Mouse (Mus musculus) brown adipose tissue, adult 24 weeks (tissue): ENCODE results near the gene Nsun3. TPM values are rescaled to one million over a fixed set of nuclear protein-coding genes. Genes with fewer than 3 reads are reported as not detected.
A peak's percentile ranks its signal among the peaks of the same experiment; 100 is the strongest.

ENCODE experiments used
- H3K27ac ChIP-seq: fragments of 200-500 bp; replicated peaks from 2 replicates; pipeline ENCODE4 v1.5.1; 2012; ENCODE audit warnings: low read depth, mild to moderate bottlenecking, low read length
- H3K4me1 ChIP-seq: fragments of 200-500 bp; 2 replicates; pipeline ENCODE4 v1.6.1; 2012; ENCODE audit warnings: low read length, mixed read lengths; ENCODE audit not compliant: control insufficient read depth, insufficient read depth, insufficient read length
- H3K4me3 ChIP-seq: fragments of 200-500 bp; 2 replicates; pipeline ENCODE4 v1.5.1; 2012; ENCODE audit warnings: low read depth, mild to moderate bottlenecking, low read length, moderate library complexity; ENCODE audit not compliant: insufficient read depth
- polyA plus RNA-seq: library from polyadenylated mRNA; stranded (reverse); fragments of >200 nt; gene quantifications from 2 replicates; pipeline ENCODE4 v1.2.4, GENCODE M21; 2012; ENCODE audit not compliant: missing spikeins, insufficient read depth, insufficient read length

Nsun3 gene
- 18.5 and 18.7 TPM in 2 replicates for polyA plus RNA-seq

- peak within 1 kb of the TSS; percentile 99 for H3K4me3 ChIP-seq
- H3K4me1 ChIP-seq: peaks cover 2% of the 10 kb centered on the region; the same call in 1 of the 2 replicates
- H3K27ac ChIP-seq: peak within 1 kb of the TSS; percentile 93
Observed at GRCm38 (mm10) chr16:62786621-62787331, at the start of gene Nsun3. Gene Nsun3, minus strand, starts transcription at chr16:62786818.

GRCm38 (mm10) chr16:62834016-62834735, 47.6 kb upstream of the Nsun3 start:
- H3K4me3 ChIP-seq: no peak overlapping the region
- no peaks in the 10 kb centered on the region; the same call in 1 of the 2 replicates for H3K4me1 ChIP-seq
- H3K27ac ChIP-seq: no peak overlapping the region

DNA sequence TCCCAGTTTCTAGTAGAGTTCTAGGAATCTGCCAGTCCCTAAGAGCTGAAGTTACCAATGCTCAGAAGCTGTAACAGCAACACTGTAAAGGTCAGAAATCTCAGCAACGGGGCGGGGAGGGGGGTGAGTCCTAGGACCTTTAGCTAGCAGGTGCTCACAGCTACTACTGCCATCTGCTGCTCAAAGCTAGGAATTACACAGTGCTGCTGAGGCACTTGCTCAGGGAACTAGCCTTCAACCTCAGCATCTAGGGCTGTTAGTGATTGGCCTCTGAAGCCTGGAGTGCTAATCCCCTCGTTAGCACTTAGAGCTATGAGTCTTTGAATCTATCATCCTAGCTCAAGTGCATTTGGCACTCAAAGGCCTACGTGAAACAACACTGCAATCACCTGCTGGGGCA, 45.9 kb upstream of the Nsun3 start:
- no peak overlapping the region for H3K4me3 ChIP-seq
- no peak overlapping the region for H3K27ac ChIP-seq
- H3K4me1 ChIP-seq: no peaks in the 10 kb centered on the region; the same call in 1 of the 2 replicates

DNA sequence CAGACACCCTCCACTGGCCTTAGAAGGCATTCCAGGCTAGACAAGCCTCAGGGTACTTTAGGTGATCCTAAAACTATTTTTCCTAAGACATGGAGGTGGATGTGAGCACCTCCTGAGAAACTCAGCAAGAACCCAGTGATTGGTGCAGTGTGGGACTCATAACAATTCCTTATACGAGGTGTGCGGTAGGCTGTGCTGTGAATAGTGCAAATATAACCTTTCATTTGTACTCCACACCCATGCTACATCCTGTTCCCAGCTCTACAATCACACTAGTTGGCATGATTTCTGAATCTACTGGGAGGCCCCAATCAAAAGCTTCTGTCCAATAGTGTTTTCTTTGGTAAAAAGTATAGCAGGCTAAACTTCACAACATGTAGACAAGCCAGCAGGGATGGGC, 45.4 kb upstream of the Nsun3 start:
- H3K27ac ChIP-seq: no peak overlapping the region
- H3K4me1 ChIP-seq: no peaks in the 10 kb centered on the region; the same call in 1 of the 2 replicates
- H3K4me3 ChIP-seq: no peak overlapping the region

GRCm38 (mm10) chr16:62826156-62827001, 39.8 kb upstream of the Nsun3 start:
- no peak overlapping the region for H3K4me3 ChIP-seq
- H3K27ac ChIP-seq: no peak overlapping the region
- no peaks in the 10 kb centered on the region; the same call in 1 of the 2 replicates for H3K4me1 ChIP-seq

DNA sequence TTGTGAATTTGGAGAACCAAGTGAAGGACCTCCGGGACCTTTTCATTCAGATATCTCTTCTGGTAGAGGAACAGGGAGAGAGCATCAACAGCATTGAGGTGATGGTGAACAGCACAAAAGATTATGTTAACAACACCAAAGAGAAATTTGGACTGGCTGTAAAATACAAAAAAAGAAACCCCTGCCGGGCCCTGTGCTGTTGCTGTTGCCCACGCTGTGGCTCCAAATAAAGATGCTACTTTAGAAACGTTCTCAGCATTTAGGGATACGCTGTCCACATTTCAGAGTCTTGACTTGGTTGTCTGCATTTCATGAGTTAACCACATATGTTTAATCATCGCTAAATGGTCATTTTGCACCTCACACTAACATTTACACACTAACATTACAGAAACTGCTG, 35.9 kb upstream of the Nsun3 start:
- Histone ChIP-seq H3K4me3 (no peak overlapping the region), H3K27ac (no peak overlapping the region), H3K4me1 (no peaks in the 10 kb centered on the region)

- no peaks in the 10 kb centered on the region for H3K4me1 ChIP-seq
- H3K27ac ChIP-seq: no peak within 1 kb of the TSS
- H3K4me3 ChIP-seq: no peak within 1 kb of the TSS
Observed at GRCm38 (mm10) chr16:62814491-62814890, 27.9 kb upstream of the Nsun3 start, which contains the start of gene Stx19. Gene Stx19, plus strand, starts transcription at chr16:62814676.

- H3K27ac ChIP-seq: no peak overlapping the region
- H3K4me1 ChIP-seq: no peaks in the 10 kb centered on the region
- H3K4me3 ChIP-seq: no peak overlapping the region
Observed at GRCm38 (mm10) chr16:62813790-62814189, 27.2 kb upstream of the Nsun3 start.

GRCm38 (mm10) chr16:62810855-62811254, 24.2 kb upstream of the Nsun3 start:
- H3K4me3 ChIP-seq: no peak overlapping the region
- no peaks in the 10 kb centered on the region for H3K4me1 ChIP-seq
- H3K27ac ChIP-seq: no peak overlapping the region

DNA sequence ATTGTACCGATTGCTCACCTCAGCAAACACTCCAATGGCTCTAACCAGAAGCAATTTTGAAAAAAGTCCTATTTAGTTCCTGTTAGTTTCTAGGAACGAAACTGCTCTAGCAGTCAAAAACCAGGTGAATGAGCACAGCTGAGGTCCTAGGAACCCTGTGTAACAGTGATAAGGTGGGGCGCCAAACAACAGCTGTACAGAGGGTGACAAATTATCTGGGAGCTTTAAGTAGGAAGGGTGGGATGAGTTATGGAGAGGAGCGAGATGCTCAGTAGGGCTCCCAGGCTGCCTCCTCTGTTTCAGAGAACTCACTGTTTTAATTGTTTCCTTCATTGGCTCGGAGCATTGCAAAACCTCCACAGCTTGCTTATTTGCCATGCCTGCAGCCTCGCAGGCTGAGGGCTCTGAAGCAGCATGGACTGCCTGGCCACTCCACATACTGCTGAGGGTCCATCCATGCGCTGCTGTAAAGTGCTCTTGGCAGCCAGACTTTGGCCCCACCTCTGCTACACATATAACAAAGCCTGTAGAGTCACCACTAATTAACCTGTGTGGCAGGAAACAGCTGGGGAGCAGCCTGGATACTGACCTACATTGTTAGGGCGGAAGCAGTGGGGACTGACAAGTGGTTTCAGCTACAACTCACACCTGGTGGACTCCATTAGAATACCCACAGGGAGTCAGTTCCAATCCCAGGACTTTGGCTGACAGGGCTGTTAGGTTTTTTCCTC, 20.8 kb upstream of the Nsun3 start:
- Histone ChIP-seq H3K4me3 (no peak overlapping the region), H3K27ac (no peak overlapping the region), H3K4me1 (no peaks in the 10 kb centered on the region)

DNA sequence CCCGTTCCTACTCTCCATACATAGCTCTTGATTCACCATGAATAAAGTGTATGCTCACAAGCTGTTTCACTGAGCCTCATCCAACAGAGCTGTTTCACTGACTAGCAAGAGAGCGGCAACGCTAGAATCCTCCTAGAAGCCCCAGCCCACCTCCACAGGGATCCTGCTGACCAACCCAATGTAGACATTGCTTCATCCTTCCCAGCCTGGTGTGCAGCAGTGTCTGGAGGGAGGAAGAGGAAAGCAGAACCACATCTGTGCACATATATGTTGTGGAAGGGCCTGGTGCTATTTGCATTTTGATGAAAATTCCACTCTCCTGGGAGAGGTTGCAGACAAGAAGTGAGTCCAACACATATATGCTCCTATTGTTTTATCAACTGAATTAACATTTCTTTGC, 18.0 kb upstream of the Nsun3 start:
- Histone ChIP-seq H3K27ac (no peak overlapping the region), H3K4me3 (no peak overlapping the region), H3K4me1 (no peaks in the 10 kb centered on the region)

GRCm38 (mm10) chr16:62799839-62800238, 13.2 kb upstream of the Nsun3 start:
- H3K4me3 ChIP-seq: no peak overlapping the region
- H3K27ac ChIP-seq: no peak overlapping the region
- H3K4me1 ChIP-seq: no peaks in the 10 kb centered on the region

DNA sequence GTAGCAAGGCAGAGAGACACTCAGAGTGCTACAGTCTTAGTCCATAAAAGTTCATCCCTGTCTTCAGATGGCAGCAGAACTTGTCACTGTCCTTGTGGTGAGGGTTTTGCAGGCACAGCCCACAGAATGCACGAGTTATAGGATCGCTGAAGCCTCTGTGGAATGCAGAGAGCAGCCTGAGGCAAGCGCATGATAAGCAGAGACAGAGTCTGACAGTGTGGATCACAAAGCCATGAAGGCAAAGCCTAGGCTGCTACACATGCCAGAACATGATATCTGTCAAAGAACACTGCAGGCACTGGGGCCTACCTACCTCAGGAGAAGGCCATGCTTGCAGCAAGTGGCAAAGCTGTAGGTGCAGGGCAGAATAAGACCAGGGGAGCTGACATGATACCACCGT, 12.8 kb upstream of the Nsun3 start:
- Histone ChIP-seq H3K27ac (no peak overlapping the region), H3K4me3 (no peak overlapping the region), H3K4me1 (no peaks in the 10 kb centered on the region)

DNA sequence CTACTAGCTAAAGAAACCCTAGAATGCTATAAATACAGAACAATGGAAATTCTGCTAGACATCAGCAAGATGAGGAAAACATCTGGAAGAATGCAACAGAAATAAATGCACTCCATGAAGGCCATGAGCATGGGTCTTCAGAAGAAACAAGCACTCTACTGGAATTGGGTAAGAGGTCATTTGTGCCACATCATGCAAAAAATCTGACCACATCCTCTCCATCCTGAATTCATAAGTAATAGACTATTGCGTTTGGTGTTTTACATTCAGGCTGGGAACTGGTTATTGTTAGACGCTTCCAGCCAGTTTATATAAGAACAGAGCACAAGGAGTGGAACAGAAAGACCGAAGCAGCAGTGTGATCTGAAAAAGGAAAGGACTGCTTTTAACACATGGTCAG, 12.2 kb upstream of the Nsun3 start:
- Histone ChIP-seq H3K4me3 (no peak overlapping the region), H3K27ac (no peak overlapping the region), H3K4me1 (no peaks in the 10 kb centered on the region)
